Mouse (Mus musculus): ENCODE results near the gene Cldn1. TPM values are rescaled to one million over a fixed set of nuclear protein-coding genes. Genes with fewer than 3 reads are reported as not detected.

Cldn1 gene
- 0.42 and 0.45 TPM in 2 replicates for total RNA-seq (2012; rRNA removed)

DNA sequence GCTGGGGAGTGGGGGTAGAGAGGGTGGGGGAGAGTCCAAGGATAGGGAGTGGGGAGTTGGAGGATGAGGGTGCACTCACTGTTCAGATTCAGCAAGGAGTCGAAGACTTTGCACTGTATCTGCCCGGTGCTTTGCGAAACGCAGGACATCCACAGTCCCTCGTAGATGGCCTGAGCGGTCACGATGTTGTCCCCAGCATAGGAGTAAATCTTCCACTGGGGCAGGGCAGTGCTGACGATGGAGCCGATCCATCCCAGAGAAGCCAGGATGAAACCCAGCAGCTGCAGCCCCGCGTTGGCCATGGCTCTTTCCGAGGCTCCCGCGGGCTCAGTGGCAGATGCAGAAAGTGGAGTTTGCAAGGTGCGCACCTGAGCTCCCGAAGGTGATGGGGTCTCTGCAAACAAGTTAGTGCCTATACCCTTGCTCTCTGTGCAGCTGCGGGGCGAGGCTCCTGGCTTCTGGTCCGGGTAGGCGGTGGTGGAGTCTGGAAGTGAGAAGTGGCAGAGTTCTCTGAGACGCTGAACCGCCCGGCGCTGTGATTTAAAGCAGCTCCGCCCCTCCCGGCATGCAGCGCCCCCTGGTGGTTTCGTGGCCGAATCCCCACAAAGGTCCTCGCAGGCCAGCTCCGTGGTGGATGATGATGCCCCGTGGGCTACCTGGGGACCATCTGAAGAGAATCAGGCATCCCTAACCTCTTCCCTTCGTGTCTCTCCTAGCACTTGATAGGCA is at the start of gene Cldn1:
Cldn1 (minus strand) TSS at position 517 of the 729 bp plus-strand sequence.
- H3K27ac ChIP-seq (ENCODE audit: insufficient read depth, low read depth, low read length, poor library complexity, severe bottlenecking), result no peak within 1 kb of the TSS
- TF ChIP-seq MAFK (IDR thresholded peaks at IDR 0.05; ENCODE audit: insufficient read depth, low read depth, low read length) (no peak), ZC3H11A (IDR thresholded peaks at IDR 0.05; ENCODE audit: borderline replicate concordance, low read depth, low read length) (0 out of 2 replicates have a peak, but pooled peaks have one; percentile 2)
- DNase-seq (ENCODE audit: low read depth, low spot score), result peak; percentile 60

DNA sequence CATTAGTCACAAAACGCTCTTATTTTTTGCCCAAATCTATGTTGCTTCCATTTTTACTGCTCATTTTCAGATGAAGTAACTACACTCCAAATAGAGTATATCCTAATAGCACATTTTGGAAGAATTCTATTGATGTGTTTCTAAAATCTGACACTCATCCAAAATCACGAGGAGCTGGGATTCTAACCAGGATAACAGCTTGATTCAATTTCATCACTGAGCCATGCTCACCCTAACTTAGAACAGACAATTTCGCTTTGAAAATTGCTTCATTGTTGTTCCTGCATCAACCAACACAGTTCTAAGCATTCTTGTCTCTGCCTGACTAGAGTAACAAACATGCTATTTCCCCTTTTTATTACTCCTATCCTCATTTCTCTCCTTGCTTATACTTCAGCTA is 47.0 kb upstream of the Cldn1 start:
- H3K9me3 ChIP-seq (ENCODE audit: control insufficient read depth, insufficient read depth, low read depth, low read length), result no peaks in the 10 kb centered on the region
- no peak overlapping the region for H3K27ac ChIP-seq (ENCODE audit: insufficient read depth, low read depth, low read length, poor library complexity, severe bottlenecking)
- in situ Hi-C loops (cut with MboI; ENCODE audit: low sequenced_read_pairs in 2 of 2, unreplicated experiment in 2 of 2), result no loop called here
- H3K4me3 ChIP-seq (ENCODE audit: insufficient read depth in 1 of 2, low read depth in 1 of 2, low read length in 2 of 2, poor library complexity in 1 of 2, severe bottlenecking in 1 of 2), result no peak overlapping the region
- no peak overlapping the region for H3K9ac ChIP-seq (ENCODE audit: insufficient read depth, low read depth, low read length, poor library complexity, severe bottlenecking)
- DNase-seq (ENCODE audit: low read depth, low spot score), result no peak
- H3K36me3 ChIP-seq (ENCODE audit: control insufficient read depth, insufficient read depth, low read length, poor library complexity, severe bottlenecking), result no peaks in the 10 kb centered on the region
- H3K4me1 ChIP-seq (ENCODE audit: control insufficient read depth in 2 of 2, insufficient read depth in 2 of 2, low read length in 2 of 2, poor library complexity in 1 of 2), result no peaks in the 10 kb centered on the region
- TF ChIP-seq ZC3H11A (IDR thresholded peaks at IDR 0.05; ENCODE audit: borderline replicate concordance, low read depth, low read length), result no peak
- no peak for TF ChIP-seq MAFK (IDR thresholded peaks at IDR 0.05; ENCODE audit: insufficient read depth, low read depth, low read length)
- TF ChIP-seq HCFC1 (IDR thresholded peaks at IDR 0.05; ENCODE audit: borderline replicate concordance, insufficient read depth, low read length), result no peak
- TF ChIP-seq ZNF384 (IDR thresholded peaks at IDR 0.05; ENCODE audit: low read depth, low read length), result no peak
- TF ChIP-seq CHD2 (IDR thresholded peaks at IDR 0.05; ENCODE audit: low read depth, low read length), result no peak

More for the DNA sequence above, at the start of gene Cldn1:
- Histone ChIP-seq H3K36me3 (ENCODE audit: control insufficient read depth, insufficient read depth, low read length, poor library complexity, severe bottlenecking) (no peaks in the 10 kb centered on the region), H3K9ac (ENCODE audit: insufficient read depth, low read depth, low read length, poor library complexity, severe bottlenecking) (peak within 1 kb of the TSS; percentile 55; the same call in 1 of the 2 replicates), H3K9me3 (ENCODE audit: control insufficient read depth, insufficient read depth, low read depth, low read length) (no peaks in the 10 kb centered on the region), H3K4me1 (ENCODE audit: control insufficient read depth in 2 of 2, insufficient read depth in 2 of 2, low read length in 2 of 2, poor library complexity in 1 of 2) (peaks cover 0 to 3% of the 10 kb centered on the region in 2 experiments; a peak in 1 of 4 replicates), H3K4me3 (ENCODE audit: insufficient read depth in 1 of 2, low read depth in 1 of 2, low read length in 2 of 2, poor library complexity in 1 of 2, severe bottlenecking in 1 of 2) (peak within 1 kb of the TSS; percentile 30 to 66; a peak in 3 of 4 replicates)
- in situ Hi-C loops (cut with MboI; ENCODE audit: low sequenced_read_pairs in 2 of 2, unreplicated experiment in 2 of 2), result no loop called here

DNA sequence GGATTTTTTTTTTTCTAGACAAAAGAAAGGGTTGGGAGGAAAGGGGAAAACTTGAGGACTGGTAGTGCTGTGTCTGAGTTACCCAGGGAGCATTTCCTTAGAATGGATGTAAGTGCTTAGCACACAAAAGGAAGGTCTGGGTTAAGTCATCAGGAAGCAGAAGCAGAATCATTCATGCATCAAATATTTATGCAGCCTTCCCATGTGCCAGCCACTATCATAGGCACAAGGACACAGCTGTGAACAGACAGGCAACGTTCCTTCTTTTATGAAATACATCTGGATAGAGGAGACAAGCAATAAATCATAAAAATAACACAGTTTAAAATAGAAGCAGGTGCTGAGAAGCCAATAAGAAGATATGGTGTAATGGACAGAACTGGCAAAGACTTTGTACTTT is 32.4 kb upstream of the Cldn1 start:
- no peak for TF ChIP-seq MAFK (IDR thresholded peaks at IDR 0.05; ENCODE audit: insufficient read depth, low read depth, low read length)
- no peaks in the 10 kb centered on the region for H3K9me3 ChIP-seq (ENCODE audit: control insufficient read depth, insufficient read depth, low read depth, low read length)
- H3K27ac ChIP-seq (ENCODE audit: insufficient read depth, low read depth, low read length, poor library complexity, severe bottlenecking), result no peak overlapping the region
- in situ Hi-C loops (cut with MboI; ENCODE audit: low sequenced_read_pairs in 2 of 2, unreplicated experiment in 2 of 2), result no loop called here
- no peaks in the 10 kb centered on the region for H3K4me1 ChIP-seq (ENCODE audit: control insufficient read depth in 2 of 2, insufficient read depth in 2 of 2, low read length in 2 of 2, poor library complexity in 1 of 2)
- no peak for DNase-seq (ENCODE audit: low read depth, low spot score)
- H3K9ac ChIP-seq (ENCODE audit: insufficient read depth, low read depth, low read length, poor library complexity, severe bottlenecking), result no peak overlapping the region
- H3K4me3 ChIP-seq (ENCODE audit: insufficient read depth in 1 of 2, low read depth in 1 of 2, low read length in 2 of 2, poor library complexity in 1 of 2, severe bottlenecking in 1 of 2), result no peak overlapping the region
- H3K36me3 ChIP-seq (ENCODE audit: control insufficient read depth, insufficient read depth, low read length, poor library complexity, severe bottlenecking), result no peaks in the 10 kb centered on the region

DNA sequence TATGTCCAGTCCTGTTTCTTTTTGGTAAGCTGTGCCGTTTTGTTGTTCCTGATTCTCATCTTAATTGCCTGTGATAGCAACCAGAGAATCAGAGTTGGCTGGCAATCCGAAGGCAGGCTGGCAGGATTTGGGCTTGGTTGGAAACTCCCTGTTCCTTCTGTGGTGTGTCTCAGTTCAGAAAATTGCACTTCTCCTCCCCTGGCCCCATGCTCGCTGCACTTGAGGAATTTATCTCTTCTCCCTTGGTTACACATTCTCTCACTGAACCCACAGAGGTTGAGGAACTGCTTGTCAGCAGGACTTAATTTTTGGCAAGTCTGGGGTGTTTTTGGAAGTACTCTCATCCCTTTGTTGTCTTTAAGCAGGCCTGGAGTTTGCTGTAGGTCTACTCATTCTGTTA is 29.3 kb upstream of the Cldn1 start:
- Histone ChIP-seq H3K4me3 (ENCODE audit: insufficient read depth in 1 of 2, low read depth in 1 of 2, low read length in 2 of 2, poor library complexity in 1 of 2, severe bottlenecking in 1 of 2) (no peak overlapping the region), H3K27ac (ENCODE audit: insufficient read depth, low read depth, low read length, poor library complexity, severe bottlenecking) (no peak overlapping the region), H3K4me1 (ENCODE audit: control insufficient read depth in 2 of 2, insufficient read depth in 2 of 2, low read length in 2 of 2, poor library complexity in 1 of 2) (no peaks in the 10 kb centered on the region), H3K9ac (ENCODE audit: insufficient read depth, low read depth, low read length, poor library complexity, severe bottlenecking) (no peak overlapping the region), H3K36me3 (ENCODE audit: control insufficient read depth, insufficient read depth, low read length, poor library complexity, severe bottlenecking) (no peaks in the 10 kb centered on the region), H3K9me3 (ENCODE audit: control insufficient read depth, insufficient read depth, low read depth, low read length) (no peaks in the 10 kb centered on the region)
- DNase-seq (ENCODE audit: low read depth, low spot score), result no peak
- TF ChIP-seq MAFK (IDR thresholded peaks at IDR 0.05; ENCODE audit: insufficient read depth, low read depth, low read length) (no peak), ZC3H11A (IDR thresholded peaks at IDR 0.05; ENCODE audit: borderline replicate concordance, low read depth, low read length) (no peak), ZNF384 (IDR thresholded peaks at IDR 0.05; ENCODE audit: low read depth, low read length) (no peak), CHD2 (IDR thresholded peaks at IDR 0.05; ENCODE audit: low read depth, low read length) (no peak), HCFC1 (IDR thresholded peaks at IDR 0.05; ENCODE audit: borderline replicate concordance, insufficient read depth, low read length) (no peak)
- in situ Hi-C loops (cut with MboI; ENCODE audit: low sequenced_read_pairs in 2 of 2, unreplicated experiment in 2 of 2), result no loop called here

DNA sequence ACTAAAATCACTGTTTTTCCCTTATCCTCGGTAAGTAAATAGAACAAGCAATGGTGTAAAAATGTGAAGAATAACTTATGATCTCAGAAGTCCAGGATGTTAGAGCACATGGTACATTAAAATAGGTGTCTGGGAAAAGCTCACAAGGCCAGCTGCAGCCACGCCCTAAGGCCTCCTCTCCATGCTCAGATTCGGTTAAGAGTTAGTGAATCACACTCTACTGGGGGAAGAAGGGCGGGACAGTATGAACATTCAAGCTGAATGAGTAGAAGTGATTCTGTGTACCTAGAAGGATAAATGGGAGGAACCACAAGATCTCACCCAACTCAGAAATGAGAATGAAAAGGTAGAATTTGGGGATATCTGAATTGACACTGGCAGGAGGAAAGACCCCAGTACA is 28.9 kb upstream of the Cldn1 start:
- TF ChIP-seq MAFK (IDR thresholded peaks at IDR 0.05; ENCODE audit: insufficient read depth, low read depth, low read length), result no peak
- no peak for TF ChIP-seq ZNF384 (IDR thresholded peaks at IDR 0.05; ENCODE audit: low read depth, low read length)
- no peak for TF ChIP-seq ZC3H11A (IDR thresholded peaks at IDR 0.05; ENCODE audit: borderline replicate concordance, low read depth, low read length)
- no peak for TF ChIP-seq HCFC1 (IDR thresholded peaks at IDR 0.05; ENCODE audit: borderline replicate concordance, insufficient read depth, low read length)
- no peak for TF ChIP-seq CHD2 (IDR thresholded peaks at IDR 0.05; ENCODE audit: low read depth, low read length)
- Histone ChIP-seq H3K9me3 (ENCODE audit: control insufficient read depth, insufficient read depth, low read depth, low read length) (no peaks in the 10 kb centered on the region), H3K4me1 (ENCODE audit: control insufficient read depth in 2 of 2, insufficient read depth in 2 of 2, low read length in 2 of 2, poor library complexity in 1 of 2) (no peaks in the 10 kb centered on the region), H3K4me3 (ENCODE audit: insufficient read depth in 1 of 2, low read depth in 1 of 2, low read length in 2 of 2, poor library complexity in 1 of 2, severe bottlenecking in 1 of 2) (no peak overlapping the region), H3K9ac (ENCODE audit: insufficient read depth, low read depth, low read length, poor library complexity, severe bottlenecking) (no peak overlapping the region), H3K36me3 (ENCODE audit: control insufficient read depth, insufficient read depth, low read length, poor library complexity, severe bottlenecking) (no peaks in the 10 kb centered on the region), H3K27ac (ENCODE audit: insufficient read depth, low read depth, low read length, poor library complexity, severe bottlenecking) (no peak overlapping the region)
- in situ Hi-C loops (cut with MboI; ENCODE audit: low sequenced_read_pairs in 2 of 2, unreplicated experiment in 2 of 2), result no loop called here
- DNase-seq (ENCODE audit: low read depth, low spot score), result no peak

Measured in ES-E14 (cell line).